8 mouse cellular contexts compared by ENCODE assay signal in genomic region chr15:89355241-89356187, GRCm38 (mm10). TPM values are rescaled to one million over a fixed set of nuclear protein-coding genes. Genes with fewer than 3 reads are reported as not detected.
DNase-seq lines count a peak whose midpoint lies in the region; ATAC-seq lines count a peak whose summit lies in the region.

Gene Lmf2, minus strand, starts transcription at chr15:89355659.
Gene Ncaph2, plus strand, starts transcription at chr15:89355719.

- H3K36me3 ChIP-seq in hindbrain, embryonic 11.5 days (ENCODE audit: control insufficient read depth, insufficient read depth, low read length), result peaks cover 18% of the 10 kb centered on the region

- H3K27ac ChIP-seq in hindbrain, embryonic 11.5 days (ENCODE audit: low read depth, low read length), result peak within 1 kb of the TSS; percentile 27; the same call in 1 of the 2 replicates

- H3K27me3 ChIP-seq in hindbrain, embryonic 11.5 days (ENCODE audit: control insufficient read depth, insufficient read depth, low read length), result no peaks in the 10 kb centered on the region

- H3K9ac ChIP-seq in hindbrain, embryonic 11.5 days (ENCODE audit: low read depth, low read length), result peak within 1 kb of the TSS; percentile 88

- WGBS in hindbrain, embryonic 11.5 days, result 1% methylated on average over 64 of the region's 64 CpGs

- DNase-seq in MN1 (ENCODE audit: low spot score), result peak; percentile 99
- DNase-seq in cerebellum, adult 9-10 months, result peak; percentile 93
- peak; percentile 86 to 96 for DNase-seq in frontal cortex, adult 2 months (ENCODE audit: extremely low spot score in 1 of 2, low spot score in 1 of 2)
- DNase-seq in hindbrain, embryonic 11.5 days (ENCODE audit: low spot score), result peak; percentile 99
- peak; percentile 94 to 95 for DNase-seq in layer of hippocampus, postnatal 10 days (ENCODE audit: low spot score in 2 of 2)
- peak; percentile 97 for DNase-seq in lung, postnatal 10 days
- DNase-seq in ovary, postnatal 36 days (ENCODE audit: low spot score), result peak; percentile 93
- DNase-seq in thymus, postnatal 25 days, result peak; percentile 95

- ATAC-seq in hindbrain, embryonic 11.5 days (ENCODE audit: low FRiP score), result peak; percentile 92

- peak within 1 kb of the TSS; percentile 68 for H3K4me2 ChIP-seq in hindbrain, embryonic 11.5 days (replicated peaks; ENCODE audit: low read depth, low read length)

- H3K9me3 ChIP-seq in hindbrain, embryonic 11.5 days (ENCODE audit: control insufficient read depth, low read length), result no peaks in the 10 kb centered on the region

- H3K4me1 ChIP-seq in hindbrain, embryonic 11.5 days (replicated peaks; ENCODE audit: control insufficient read depth, insufficient read depth, low read length), result peaks cover 7% of the 10 kb centered on the region; the same call in 1 of the 2 replicates

- H3K4me3 ChIP-seq in hindbrain, embryonic 11.5 days (ENCODE audit: low read depth, low read length), result peak within 1 kb of the TSS; percentile 54

RNA-seq across cellular contexts. Expression of gene Lmf2, which starts in this region (rescaled TPM):
- polyA plus RNA-seq in frontal cortex, adult 2 months (2012; rRNA removed), result 14.7 and 15.8 TPM in 2 replicates
- polyA plus RNA-seq in hindbrain, embryonic 11.5 days (2014; fragmentation: Nextera tagmentation; extraction: Ambion mirVana), result 25.4 and 26.8 TPM in 2 replicates
- 10 to 100 TPM; 24.1 to 29.3 TPM for total RNA-seq in layer of hippocampus, postnatal 10 days (2021)

RNA-seq across cellular contexts. Expression of gene Ncaph2, which starts in this region (rescaled TPM):
- 101 and 112 TPM in 2 replicates for polyA plus RNA-seq in frontal cortex, adult 2 months (2012; rRNA removed)
- polyA plus RNA-seq in hindbrain, embryonic 11.5 days (2014; fragmentation: Nextera tagmentation; extraction: Ambion mirVana), result 133 and 140 TPM in 2 replicates
- 10 to 100 TPM; 73.2 to 82.3 TPM for total RNA-seq in layer of hippocampus, postnatal 10 days (2021)

Comparison
In these comparisons a context has a peak if more than half of its experiments do, and no peak if none do; other contexts are left out.
1. Peak in every context shown above with its lines: DNase-seq, ATAC-seq, H3K4me3 ChIP-seq and H3K27ac ChIP-seq.